Mouse (Mus musculus) CH12.LX (cell line): ENCODE measurements around the gene Nedd4. TPM values are rescaled to one million over a fixed set of nuclear protein-coding genes. Genes with fewer than 3 reads are reported as not detected.

ENCODE experiments used
- DNase-seq: peaks from one replicate; pipeline ENCODE4 v3.0.0-alpha.2; 2013; ENCODE audit errors: extremely low read depth
- H3K27ac ChIP-seq: 2 replicates; pipeline ENCODE4 v1.5.1; 2012; ENCODE audit warnings: low read depth, mild to moderate bottlenecking, control low read depth, moderate library complexity; ENCODE audit not compliant: insufficient read depth
- H3K27me3 ChIP-seq: replicated peaks from 2 replicates; pipeline ENCODE3; 2012; ENCODE audit warnings: inconsistent platforms
- H3K36me3 ChIP-seq, 2 experiments: replicated peaks in 1 of 2; 2 replicates each; pipeline versions ENCODE3 to v1.6.1; 2012; ENCODE audit warnings: inconsistent platforms in 1 of 2, low read length in 1 of 2, mild to moderate bottlenecking in 1 of 2, mixed read lengths in 1 of 2, moderate library complexity in 1 of 2; ENCODE audit not compliant: control insufficient read depth in 1 of 2, insufficient read depth in 1 of 2
- H3K4me1 ChIP-seq, 2 experiments: 2 replicates each; pipeline ENCODE4 v1.6.1; 2012; ENCODE audit warnings: inconsistent platforms in 1 of 2, moderate library complexity in 1 of 2; ENCODE audit not compliant: insufficient read depth in 2 of 2, control insufficient read depth in 1 of 2
- H3K4me2 ChIP-seq: 2 replicates; pipeline ENCODE4 v1.6.1; 2012; ENCODE audit warnings: low read depth, mild to moderate bottlenecking, control low read depth; ENCODE audit not compliant: poor library complexity, insufficient read depth, severe bottlenecking
- H3K4me3 ChIP-seq, 3 experiments: fragments of 150-350 bp in 1 of 3; sonication (generic) in 1 of 3; replicated peaks in 1 of 3; 2 replicates each; pipeline versions ENCODE3 to v1.5.1; 2011 to 2012; ENCODE audit warnings: low read depth in 2 of 3, low read length in 2 of 3, mild to moderate bottlenecking in 2 of 3, moderate library complexity in 2 of 3, control low read depth in 1 of 3, improper control_type of control experiment in 1 of 3, inconsistent platforms in 1 of 3, mixed read lengths in 1 of 3; ENCODE audit not compliant: poor library complexity in 1 of 3
- H3K79me2 ChIP-seq: replicated peaks from 2 replicates; pipeline ENCODE4 v1.6.1; 2012; ENCODE audit warnings: mild to moderate bottlenecking, moderate library complexity; ENCODE audit not compliant: control insufficient read depth, poor library complexity, insufficient read depth, severe bottlenecking; ENCODE audit errors: extremely low read depth
- H3K9ac ChIP-seq: 2 replicates; pipeline ENCODE4 v1.6.1; 2012; ENCODE audit warnings: low read depth, mild to moderate bottlenecking, control low read depth, moderate library complexity; ENCODE audit not compliant: insufficient read depth
- H3K9me3 ChIP-seq: replicated peaks from 2 replicates; pipeline ENCODE3; 2012; ENCODE audit warnings: low read length, inconsistent platforms, mixed read lengths
- CHD1 ChIP-seq: IDR thresholded peaks from 2 replicates; pipeline ENCODE4 v1.6.1; 2012; ENCODE audit warnings: low read depth, low read length, improper control_type of control experiment, inconsistent platforms
- CTCF ChIP-seq, 2 experiments: IDR thresholded peaks in 1 of 2; conservative IDR thresholded peaks in 1 of 2; 2 replicates each; pipeline ENCODE4 v1.5.1; 2011 to 2012; ENCODE audit warnings: low read depth in 2 of 2, low read length in 2 of 2, improper control_type of control experiment in 1 of 2, inconsistent platforms in 1 of 2, mild to moderate bottlenecking in 1 of 2, moderate library complexity in 1 of 2
- ELF1 ChIP-seq: IDR thresholded peaks from 2 replicates; pipeline ENCODE4 v1.6.1; 2014; ENCODE audit warnings: low read depth, mild to moderate bottlenecking, inconsistent platforms, low read length, improper control_type of control experiment
- EP300 ChIP-seq: IDR thresholded peaks from 2 replicates; pipeline ENCODE4 v1.6.1; 2011; ENCODE audit warnings: low read length, improper control_type of control experiment
- IRF4 ChIP-seq: IDR thresholded peaks from 2 replicates; pipeline ENCODE4 v1.6.1; 2014; ENCODE audit warnings: low read depth, mild to moderate bottlenecking, inconsistent platforms, low read length, improper control_type of control experiment
- JUN ChIP-seq: IDR thresholded peaks from 2 replicates; pipeline ENCODE4 v1.6.1; 2011; ENCODE audit warnings: low read depth, mild to moderate bottlenecking, low read length, improper control_type of control experiment, moderate library complexity; ENCODE audit not compliant: insufficient read depth
- KAT2A ChIP-seq: IDR thresholded peaks from 2 replicates; pipeline ENCODE4 v1.6.1; 2012; ENCODE audit warnings: low read length, improper control_type of control experiment, inconsistent platforms; ENCODE audit not compliant: insufficient replicate concordance
- MAFK ChIP-seq: IDR thresholded peaks from 2 replicates; pipeline ENCODE4 v1.6.1; 2011; ENCODE audit warnings: low read length, improper control_type of control experiment; ENCODE audit not compliant: insufficient replicate concordance
- MAZ ChIP-seq: IDR thresholded peaks from 2 replicates; pipeline ENCODE4 v1.6.1; 2012; ENCODE audit warnings: low read depth, mild to moderate bottlenecking, inconsistent platforms, low read length, improper control_type of control experiment, moderate library complexity
- MYC ChIP-seq: IDR thresholded peaks from 2 replicates; pipeline ENCODE4 v1.6.1; 2011; ENCODE audit warnings: low read depth, mild to moderate bottlenecking, improper control_type of control experiment, low read length
- PAX5 ChIP-seq: IDR thresholded peaks from 2 replicates; pipeline ENCODE4 v1.6.1; 2012; ENCODE audit warnings: low read length, inconsistent platforms, mixed read lengths
- POLR2AphosphoS2 ChIP-seq: IDR thresholded peaks from 2 replicates; pipeline ENCODE4 v1.6.1; 2011; ENCODE audit warnings: low read depth, low read length, improper control_type of control experiment
- RAD21 ChIP-seq: IDR thresholded peaks from 2 replicates; pipeline ENCODE4 v1.6.1; 2011; ENCODE audit warnings: low read depth, mild to moderate bottlenecking, low read length, improper control_type of control experiment, moderate library complexity
- RCOR1 ChIP-seq: conservative IDR thresholded peaks from 2 replicates; pipeline ENCODE4 v1.6.1; 2012; ENCODE audit warnings: low read depth, mild to moderate bottlenecking, inconsistent platforms, low read length, improper control_type of control experiment
- SMC3 ChIP-seq: IDR thresholded peaks from 2 replicates; pipeline ENCODE4 v1.6.1; 2011; ENCODE audit warnings: low read depth, low read length, improper control_type of control experiment
- TCF12 ChIP-seq: IDR thresholded peaks from 2 replicates; pipeline ENCODE4 v1.6.1; 2014; ENCODE audit warnings: low read depth, mild to moderate bottlenecking, inconsistent platforms, low read length, improper control_type of control experiment
- USF1 ChIP-seq: IDR thresholded peaks from 2 replicates; pipeline ENCODE4 v1.6.1; 2014; ENCODE audit warnings: low read depth, mild to moderate bottlenecking, inconsistent platforms, low read length, improper control_type of control experiment
- ZC3H11A ChIP-seq: IDR thresholded peaks from 2 replicates; pipeline ENCODE4 v1.6.1; 2012; ENCODE audit warnings: low read depth, mild to moderate bottlenecking, inconsistent platforms, low read length, improper control_type of control experiment
- ZMIZ1 ChIP-seq: IDR thresholded peaks from 2 replicates; pipeline ENCODE4 v1.6.1; 2012; ENCODE audit warnings: low read depth, mild to moderate bottlenecking, inconsistent platforms, low read length, improper control_type of control experiment
- ZNF384 ChIP-seq: IDR thresholded peaks from 2 replicates; pipeline ENCODE4 v1.6.1; 2012; ENCODE audit warnings: low read depth, low read length, improper control_type of control experiment, inconsistent platforms
- dilution Hi-C: fragments of 300-500 bp; cut with MboI; formaldehyde crosslinking; loops from 2 replicates; pipeline ENCODE4 v1.14.3; 2020; ENCODE audit warnings: low sequenced_read_pairs; ENCODE audit not compliant: extremely low pct_unique_long_range_greater_than_20kb, extremely low pct_ligation_motif_present
- in situ Hi-C: fragments of 300-500 bp; cut with MboI; formaldehyde crosslinking; loops from 3 replicates; pipeline ENCODE4 v1.14.3; 2019; ENCODE audit warnings: low sequenced_read_pairs, low pct_ligation_motif_present, low pct_unique_long_range_greater_than_20kb, mixed read lengths
- polyA plus RNA-seq: library from polyadenylated mRNA; unstranded; fragments of >175 nt; gene quantifications from 2 replicates; pipeline ENCODE4 v1.2.1, GENCODE M21; 2012; ENCODE audit warnings: low read depth; ENCODE audit not compliant: insufficient read length
- total RNA-seq, 2 experiments: library from RNA; depleted of rRNA; stranded (reverse); fragments of 300-350 nt in 1 of 2; fragments of >200 nt in 1 of 2; gene quantifications; 2 replicates each; pipeline ENCODE4 v1.2.3; 2012 to 2014

Gene Nedd4
- total and polyA plus RNA-seq, 3 experiments, result 56.9 to 211 (median 206) TPM

DNA sequence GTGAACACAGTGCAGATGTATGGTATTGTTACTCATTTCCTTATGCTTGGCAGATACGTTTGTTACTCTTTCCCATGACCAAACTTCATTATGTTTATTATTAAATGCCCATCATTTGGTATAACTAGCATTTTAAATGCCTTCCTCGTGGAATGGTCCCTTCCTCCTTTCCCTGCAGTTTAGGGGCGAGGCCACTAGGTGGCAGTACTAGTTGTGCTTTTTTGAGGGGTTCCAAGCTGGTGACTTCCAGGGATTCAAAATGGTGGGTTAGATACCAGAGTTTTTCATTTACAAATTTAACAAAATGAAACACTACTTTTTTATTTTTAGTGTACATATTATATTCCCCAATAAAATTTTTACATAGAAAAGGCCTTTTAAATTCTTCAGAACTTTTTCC is 71.8 kb downstream of the Nedd4 start:
- H3K4me3 ChIP-seq, result no peak overlapping the region
- no peak overlapping the region for H3K27ac ChIP-seq
- in situ Hi-C loops, result no loop called here
- H3K27me3 ChIP-seq, result no peaks in the 10 kb centered on the region
- TF ChIP-seq RCOR1 (no peak), TCF12 (no peak), CTCF (conservative IDR thresholded peaks at IDR 0.05 in 1 of 2, IDR thresholded peaks at IDR 0.05 in 1 of 2; ENCODE audit: low read depth in 2 of 2, low read length in 2 of 2) (peak; percentile 75 to 89), SMC3 (peak; percentile 43), RAD21 (peak; percentile 52)
- TF ChIP-seq, all 38 proteins: peak for 3
- Histone ChIP-seq H3K4me2 (no peak overlapping the region), H3K9ac (no peak overlapping the region), H3K4me1 (no peaks in the 10 kb centered on the region), H3K9me3 (no peaks in the 10 kb centered on the region), H3K79me2 (no peaks in the 10 kb centered on the region), H3K36me3 (peaks cover 42 to 88% of the 10 kb centered on the region in 2 experiments)
- dilution Hi-C loops, result no loop called here
- DNase-seq, result peak; percentile 54

DNA sequence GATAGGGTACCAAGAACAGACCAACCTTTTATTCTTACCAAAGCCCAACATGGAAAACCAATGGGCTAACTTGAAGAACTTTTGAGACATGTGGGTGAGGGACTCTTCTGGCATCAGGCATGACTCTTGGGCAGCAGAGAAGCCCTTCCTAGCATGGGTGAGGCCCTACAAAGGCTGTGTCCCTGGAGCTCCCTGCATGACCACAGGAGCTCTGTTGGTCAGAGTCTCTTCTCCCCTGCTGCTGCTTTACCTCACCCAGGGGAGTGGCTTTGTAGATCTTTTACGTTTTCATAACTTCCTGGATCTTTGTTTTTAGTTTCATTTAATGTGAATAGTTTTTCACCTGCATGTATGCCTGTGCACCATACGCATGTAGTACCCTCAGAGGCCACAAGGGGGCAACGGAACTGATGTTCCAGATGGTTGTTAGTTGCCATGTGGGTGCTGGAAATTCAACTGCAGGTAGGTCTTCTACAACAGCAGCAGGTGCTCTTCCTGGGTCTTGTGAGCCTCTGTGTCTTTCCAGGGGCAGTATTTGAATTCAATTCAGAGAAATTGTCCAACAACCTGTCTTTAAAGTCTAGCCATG is 73.8 kb downstream of the Nedd4 start:
- dilution Hi-C loops, result no loop called here
- in situ Hi-C loops, result no loop called here

DNA sequence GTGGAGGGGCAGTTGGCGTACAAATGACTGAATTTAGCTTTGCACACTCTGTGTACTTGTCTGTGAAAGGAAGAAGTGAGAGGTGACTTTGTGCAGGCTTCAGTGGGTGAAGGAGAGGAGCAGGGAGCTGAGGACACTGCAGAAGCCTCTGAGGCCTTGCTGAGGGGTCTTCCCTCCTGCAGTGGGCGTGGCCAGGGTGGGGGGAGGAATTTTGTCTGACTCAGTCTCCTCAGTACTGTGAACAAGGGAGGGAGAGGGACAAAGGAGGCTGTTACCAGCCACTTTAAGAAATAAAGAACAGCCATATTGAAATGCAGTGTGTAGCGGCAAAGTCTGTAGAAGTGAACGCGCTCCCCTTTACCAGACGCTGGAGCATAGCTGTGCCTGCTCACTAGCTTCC is 79.1 kb downstream of the Nedd4 start:
- H3K4me2 ChIP-seq, result no peak overlapping the region
- dilution Hi-C loops, result no loop called here
- no peak overlapping the region for H3K4me3 ChIP-seq
- H3K4me1 ChIP-seq, result peaks cover 3 to 29% of the 10 kb centered on the region in 2 experiments
- DNase-seq, result no peak
- peaks cover 45 to 94% of the 10 kb centered on the region in 2 experiments for H3K36me3 ChIP-seq
- no peaks in the 10 kb centered on the region for H3K9me3 ChIP-seq
- no peak overlapping the region for H3K9ac ChIP-seq
- no peaks in the 10 kb centered on the region for H3K79me2 ChIP-seq
- no peak overlapping the region for H3K27ac ChIP-seq
- in situ Hi-C loops, result no loop called here
- TF ChIP-seq RAD21 (no peak), TCF12 (no peak), SMC3 (no peak), MAZ (no peak), KAT2A (no peak), POLR2AphosphoS2 (no peak), USF1 (no peak)
- no peaks in the 10 kb centered on the region for H3K27me3 ChIP-seq

More for the DNA sequence above, 73.8 kb downstream of the Nedd4 start:
- H3K9me3 ChIP-seq, result no peaks in the 10 kb centered on the region
- H3K27me3 ChIP-seq, result no peaks in the 10 kb centered on the region
- no peaks in the 10 kb centered on the region for H3K4me1 ChIP-seq
- DNase-seq, result peak; percentile 63
- H3K27ac ChIP-seq, result no peak overlapping the region
- peak; percentile 67 to 94 for TF ChIP-seq CTCF (conservative IDR thresholded peaks at IDR 0.05 in 1 of 2, IDR thresholded peaks at IDR 0.05 in 1 of 2; ENCODE audit: low read depth in 2 of 2, low read length in 2 of 2)
- no peak for TF ChIP-seq MAFK
- TF ChIP-seq RAD21, result peak; percentile 21
- TF ChIP-seq ELF1, result no peak
- no peak for TF ChIP-seq ZMIZ1
- TF ChIP-seq IRF4, result no peak
- 0 out of 2 replicates have a peak, but pooled peaks have one; percentile 17 for TF ChIP-seq MYC
- no peak for TF ChIP-seq EP300
- no peak for TF ChIP-seq JUN
- TF ChIP-seq SMC3, result peak; percentile 37
- no peak for TF ChIP-seq ZNF384
- TF ChIP-seq CHD1, result no peak
- no peak for TF ChIP-seq ZC3H11A
- no peak for TF ChIP-seq PAX5
- no peak overlapping the region for H3K9ac ChIP-seq
- peaks cover 41 to 90% of the 10 kb centered on the region in 2 experiments for H3K36me3 ChIP-seq
- no peak overlapping the region for H3K4me2 ChIP-seq
- no peak overlapping the region for H3K4me3 ChIP-seq
- no peaks in the 10 kb centered on the region for H3K79me2 ChIP-seq
